Mouse (Mus musculus): ENCODE results near the gene Mtmr3. TPM values are rescaled to one million over a fixed set of nuclear protein-coding genes. Genes with fewer than 3 reads are reported as not detected.

Mtmr3 gene
- 27.6 and 27.9 TPM in 2 replicates for polyA plus RNA-seq (2015; fragmentation: Nextera tagmentation; extraction: Ambion mirVana)

DNA sequence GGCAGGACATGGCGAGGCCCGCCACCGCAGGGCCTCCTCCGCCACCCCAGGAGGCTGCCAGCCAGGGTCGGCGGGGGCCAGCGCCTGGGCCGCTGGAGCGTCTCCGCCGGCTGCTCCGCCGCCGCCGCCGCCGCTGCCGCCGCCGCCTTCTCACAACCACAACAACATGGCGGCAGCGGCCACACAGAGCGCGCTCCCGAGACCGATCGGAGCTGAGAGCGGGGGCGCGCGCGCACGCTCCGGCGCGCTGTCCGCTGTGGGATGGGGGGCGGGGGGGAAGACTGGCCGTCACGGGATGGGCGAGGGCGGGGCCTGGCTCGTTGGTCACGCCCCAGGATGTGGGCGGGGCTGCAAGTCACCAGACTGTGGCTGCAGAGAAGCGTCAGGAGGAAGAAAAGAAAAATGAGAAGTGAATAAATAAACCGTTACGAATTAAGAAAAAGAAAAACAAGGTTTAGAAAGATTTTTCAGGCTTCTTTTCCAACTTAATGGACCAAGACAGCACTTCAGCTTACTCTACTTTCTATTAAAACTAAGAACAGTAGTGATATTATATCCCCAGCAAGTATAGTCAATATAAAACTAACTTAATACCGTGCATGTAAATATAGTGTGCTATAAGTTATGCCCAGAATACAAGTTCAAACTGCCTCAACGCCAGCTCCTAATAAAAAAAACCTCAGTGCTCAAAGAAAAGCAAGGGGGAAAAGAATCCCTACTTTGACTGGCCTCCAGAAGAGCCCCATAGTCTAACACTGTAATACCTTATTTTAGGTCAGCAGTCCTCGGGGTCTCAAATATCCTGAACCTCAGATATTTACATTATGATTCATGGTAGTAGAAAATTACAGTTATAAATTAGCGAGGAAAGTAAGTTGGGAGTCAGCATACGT, at the start of gene Mtmr3:
Gene Mtmr3, minus strand, starts transcription at position 256 of the 893 bp plus-strand sequence.
- Histone ChIP-seq H3K9ac (peak within 1 kb of the TSS; percentile 94), H3K4me1 (peaks cover 8% of the 10 kb centered on the region), H3K9me3 (replicated peaks) (no peaks in the 10 kb centered on the region), H3K4me3 (replicated peaks) (peak within 1 kb of the TSS; percentile 94), H3K27me3 (no peaks in the 10 kb centered on the region), H3K36me3 (no peaks in the 10 kb centered on the region), H3K27ac (replicated peaks) (peak within 1 kb of the TSS; percentile 97), H3K4me2 (replicated peaks) (peak within 1 kb of the TSS; percentile 47)
- peak; percentile 94 for ATAC-seq (ENCODE audit: insufficient number of reproducible peaks, low FRiP score, low TSS enrichment, low read depth)
- WGBS: 3% methylated on average over 53 of the region's 53 CpGs

GRCm38 (mm10) chr11:4643722-4644121, 49.1 kb upstream of the Mtmr3 start:
- no peak for ATAC-seq (ENCODE audit: insufficient number of reproducible peaks, low FRiP score, low TSS enrichment, low read depth)
- Histone ChIP-seq H3K4me1 (peaks cover 2% of the 10 kb centered on the region; the same call in 1 of the 2 replicates), H3K4me3 (replicated peaks) (no peak overlapping the region), H3K9me3 (replicated peaks) (no peaks in the 10 kb centered on the region), H3K27me3 (no peaks in the 10 kb centered on the region), H3K4me2 (replicated peaks) (no peak overlapping the region), H3K9ac (no peak overlapping the region), H3K27ac (replicated peaks) (no peak overlapping the region), H3K36me3 (peaks cover 44% of the 10 kb centered on the region)
- WGBS: 67% methylated on average over 5 of the region's 5 CpGs

DNA sequence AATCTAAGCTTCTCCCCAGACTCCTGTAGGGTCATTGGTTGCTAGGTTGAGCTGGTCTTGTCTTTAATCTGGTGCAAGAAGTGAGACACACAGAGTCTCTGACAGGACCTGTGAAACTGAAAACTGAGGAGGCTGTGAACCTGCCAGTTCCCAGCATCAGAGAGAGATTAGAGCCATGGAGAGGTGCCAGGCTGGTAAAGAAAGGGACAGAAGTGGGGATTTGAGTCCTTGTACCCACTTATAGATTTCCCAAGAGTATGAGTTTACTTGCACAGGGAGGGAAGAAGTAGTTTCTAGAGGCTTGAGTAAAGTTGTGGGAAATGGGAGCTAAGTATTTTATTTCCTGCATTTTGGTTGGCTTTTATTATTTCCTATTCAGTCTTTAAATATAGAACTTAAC, 46.5 kb upstream of the Mtmr3 start:
- Histone ChIP-seq H3K9me3 (replicated peaks) (no peaks in the 10 kb centered on the region), H3K36me3 (peaks cover 21% of the 10 kb centered on the region; the same call in 1 of the 2 replicates), H3K27ac (replicated peaks) (no peak overlapping the region), H3K4me1 (peaks cover 18% of the 10 kb centered on the region), H3K9ac (no peak overlapping the region), H3K27me3 (no peaks in the 10 kb centered on the region), H3K4me2 (replicated peaks) (no peak overlapping the region), H3K4me3 (replicated peaks) (no peak overlapping the region)
- ATAC-seq (ENCODE audit: insufficient number of reproducible peaks, low FRiP score, low TSS enrichment, low read depth): no peak

DNA sequence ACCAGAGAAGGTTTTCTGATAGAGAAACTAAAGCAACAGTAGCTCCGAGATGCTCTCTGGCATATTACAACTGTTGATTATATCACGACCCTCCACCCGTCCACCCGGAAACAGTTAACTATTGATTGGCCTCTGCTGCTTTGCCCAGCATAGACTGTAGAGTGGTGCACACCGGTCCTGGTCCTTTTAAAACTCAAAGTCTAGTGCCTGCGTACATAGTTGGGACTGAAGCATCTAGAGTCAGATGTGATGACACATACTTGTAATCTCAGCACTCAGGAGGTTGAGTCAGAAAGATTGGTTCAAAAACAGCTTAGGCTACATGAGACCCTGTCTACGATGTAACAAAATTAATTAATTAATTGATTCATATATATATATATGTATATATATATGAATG, 43.6 kb upstream of the Mtmr3 start:
- no peaks in the 10 kb centered on the region for H3K27me3 ChIP-seq
- peaks cover 18% of the 10 kb centered on the region for H3K4me1 ChIP-seq
- peak overlapping the region; percentile 87 for H3K4me3 ChIP-seq (replicated peaks)
- peak overlapping the region; percentile 67 for H3K4me2 ChIP-seq (replicated peaks)
- WGBS: 16% methylated on average over 7 of the region's 7 CpGs
- peak overlapping the region; percentile 87; the same call in 1 of the 2 replicates for H3K27ac ChIP-seq (replicated peaks)
- H3K9me3 ChIP-seq (replicated peaks): no peaks in the 10 kb centered on the region
- peaks cover 15% of the 10 kb centered on the region; the same call in 1 of the 2 replicates for H3K36me3 ChIP-seq
- ATAC-seq (ENCODE audit: insufficient number of reproducible peaks, low FRiP score, low TSS enrichment, low read depth): no peak
- peak overlapping the region; percentile 51 for H3K9ac ChIP-seq

DNA sequence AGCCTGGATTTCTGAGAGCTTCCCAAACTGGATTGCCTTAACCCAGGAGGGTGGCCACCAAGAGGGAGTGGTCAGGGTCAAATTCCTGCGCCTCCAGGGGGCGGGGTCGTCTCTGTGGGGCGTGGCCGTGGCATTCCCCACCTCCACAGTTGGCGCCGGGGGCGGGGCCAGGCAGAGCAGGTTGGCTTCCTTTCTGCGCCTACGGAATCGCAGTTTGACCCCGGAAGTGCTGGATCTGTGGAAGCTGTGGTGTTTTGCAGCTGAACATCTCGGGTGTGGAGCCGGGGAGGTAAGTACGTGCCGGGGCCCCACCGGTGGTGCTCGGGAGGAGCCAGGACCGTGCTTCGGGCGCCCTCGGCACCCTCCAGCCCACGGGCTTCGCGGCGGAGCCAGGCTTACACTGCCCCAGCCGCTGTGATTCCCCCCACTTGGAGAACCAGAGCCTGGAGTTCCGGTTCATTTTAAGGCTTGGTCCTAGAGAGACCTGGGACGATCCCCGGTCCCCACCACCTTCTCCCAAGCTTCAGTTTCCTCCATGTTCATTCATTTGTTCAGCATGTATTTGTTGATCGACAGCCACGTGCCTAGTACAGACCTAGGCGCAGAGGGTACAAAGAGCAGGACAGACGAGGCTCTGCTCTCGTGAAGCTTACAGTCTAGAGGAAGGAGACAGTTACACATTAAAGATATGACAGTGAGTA, 43.0 kb upstream of the Mtmr3 start, which contains the start of gene Ascc2:
Gene Ascc2, plus strand, starts transcription at position 214 of the 701 bp plus-strand sequence.
- peak; percentile 89 for ATAC-seq (ENCODE audit: insufficient number of reproducible peaks, low FRiP score, low TSS enrichment, low read depth)
- H3K36me3 ChIP-seq: peaks cover 15% of the 10 kb centered on the region; the same call in 1 of the 2 replicates
- peak within 1 kb of the TSS; percentile 87 for H3K4me3 ChIP-seq (replicated peaks)
- peaks cover 18% of the 10 kb centered on the region for H3K4me1 ChIP-seq
- peak within 1 kb of the TSS; percentile 51 for H3K9ac ChIP-seq
- no peaks in the 10 kb centered on the region for H3K9me3 ChIP-seq (replicated peaks)
- H3K4me2 ChIP-seq (replicated peaks): peak within 1 kb of the TSS; percentile 67
- H3K27me3 ChIP-seq: no peaks in the 10 kb centered on the region
- peak within 1 kb of the TSS; percentile 87 for H3K27ac ChIP-seq (replicated peaks)
- under 1% methylated on average over 35 of the region's 35 CpGs for WGBS

DNA sequence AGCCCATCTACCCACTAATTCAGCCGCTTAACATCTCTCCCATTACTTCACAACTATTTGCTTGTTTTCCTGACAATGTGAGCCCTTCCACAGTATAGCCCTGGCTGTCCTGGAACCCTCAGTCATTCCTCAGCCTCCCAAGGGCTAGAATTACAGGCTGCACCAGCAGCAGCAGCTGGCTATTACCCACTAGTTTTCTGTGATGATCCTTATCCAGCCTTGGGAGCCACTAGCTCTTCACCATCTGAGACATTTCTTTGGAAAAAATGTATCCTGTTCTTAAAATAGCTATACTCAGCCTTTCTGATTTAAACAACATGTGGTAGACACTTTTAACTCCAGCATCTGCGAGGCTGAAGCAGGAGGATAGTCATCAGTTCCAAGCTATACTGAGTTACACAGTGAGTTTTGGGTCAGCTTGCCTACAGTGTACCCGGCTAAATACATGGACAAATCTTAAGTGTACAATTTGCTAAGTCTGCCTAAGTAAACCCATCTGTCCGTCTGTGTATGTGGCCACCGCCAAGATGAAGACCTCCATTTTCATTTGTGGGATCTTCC, 42.2 kb upstream of the Mtmr3 start:
- no peaks in the 10 kb centered on the region for H3K9me3 ChIP-seq (replicated peaks)
- H3K4me1 ChIP-seq: peaks cover 18% of the 10 kb centered on the region
- no peaks in the 10 kb centered on the region for H3K27me3 ChIP-seq
- ATAC-seq (ENCODE audit: insufficient number of reproducible peaks, low FRiP score, low TSS enrichment, low read depth): peak; percentile 41; the same call in 1 of the 2 replicates
- 38% methylated on average over 5 of the region's 5 CpGs for WGBS
- H3K36me3 ChIP-seq: peaks cover 10% of the 10 kb centered on the region; the same call in 1 of the 2 replicates
- H3K4me2 ChIP-seq (replicated peaks): peak overlapping the region; percentile 67
- H3K27ac ChIP-seq (replicated peaks): peak overlapping the region; percentile 87
- peak overlapping the region; percentile 87 for H3K4me3 ChIP-seq (replicated peaks)
- no peak overlapping the region for H3K9ac ChIP-seq

GRCm38 (mm10) chr11:4634395-4634794, 39.7 kb upstream of the Mtmr3 start:
- H3K4me1 ChIP-seq: peaks cover 28% of the 10 kb centered on the region
- H3K4me3 ChIP-seq (replicated peaks): no peak overlapping the region
- 62% methylated on average over 5 of the region's 5 CpGs for WGBS
- no peaks in the 10 kb centered on the region for H3K36me3 ChIP-seq
- ATAC-seq (ENCODE audit: insufficient number of reproducible peaks, low FRiP score, low TSS enrichment, low read depth): no peak
- no peak overlapping the region for H3K4me2 ChIP-seq (replicated peaks)
- H3K9ac ChIP-seq: no peak overlapping the region
- no peak overlapping the region for H3K27ac ChIP-seq (replicated peaks)
- no peaks in the 10 kb centered on the region for H3K9me3 ChIP-seq (replicated peaks)
- no peaks in the 10 kb centered on the region for H3K27me3 ChIP-seq

- Histone ChIP-seq H3K4me1 (peaks cover 24% of the 10 kb centered on the region), H3K36me3 (no peaks in the 10 kb centered on the region), H3K4me2 (replicated peaks) (no peak overlapping the region), H3K4me3 (replicated peaks) (no peak overlapping the region), H3K27ac (replicated peaks) (no peak overlapping the region), H3K9ac (no peak overlapping the region), H3K27me3 (no peaks in the 10 kb centered on the region), H3K9me3 (replicated peaks) (no peaks in the 10 kb centered on the region)
- no peak for ATAC-seq (ENCODE audit: insufficient number of reproducible peaks, low FRiP score, low TSS enrichment, low read depth)
- WGBS: 52% methylated on average over 2 of the region's 2 CpGs
These were observed 38.8 kb upstream of the Mtmr3 start for GRCm38 (mm10) chr11:4633420-4633819.

GRCm38 (mm10) chr11:4629861-4630280, 35.2 kb upstream of the Mtmr3 start:
- Histone ChIP-seq H3K27me3 (no peaks in the 10 kb centered on the region), H3K4me2 (replicated peaks) (no peak overlapping the region), H3K4me1 (peaks cover 12% of the 10 kb centered on the region; the same call in 1 of the 2 replicates), H3K9ac (no peak overlapping the region), H3K27ac (replicated peaks) (no peak overlapping the region), H3K36me3 (no peaks in the 10 kb centered on the region), H3K4me3 (replicated peaks) (no peak overlapping the region), H3K9me3 (replicated peaks) (no peaks in the 10 kb centered on the region)
- ATAC-seq (ENCODE audit: insufficient number of reproducible peaks, low FRiP score, low TSS enrichment, low read depth): no peak
- WGBS: 22% methylated on average over 8 of the region's 8 CpGs

DNA sequence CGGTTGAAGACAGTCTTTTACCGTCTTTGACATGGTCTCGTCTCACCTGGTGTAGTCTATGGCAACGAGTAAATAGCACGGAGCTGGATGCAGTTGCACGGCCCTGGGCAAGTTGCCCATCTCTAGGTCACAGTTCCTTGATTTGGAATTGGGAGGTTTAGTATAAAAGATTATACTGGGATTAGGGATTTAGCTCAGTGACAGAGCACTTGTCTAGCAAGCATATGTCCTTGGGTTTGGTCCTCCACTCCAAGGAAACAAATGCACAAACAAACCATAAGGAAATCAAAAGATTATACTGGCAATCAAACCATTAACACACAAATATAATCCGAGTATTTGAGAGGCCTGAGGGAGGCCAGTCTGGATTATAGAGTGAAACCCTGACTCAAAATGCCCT, 33.0 kb upstream of the Mtmr3 start:
- ATAC-seq (ENCODE audit: insufficient number of reproducible peaks, low FRiP score, low TSS enrichment, low read depth): no peak
- Histone ChIP-seq H3K27me3 (no peaks in the 10 kb centered on the region), H3K9ac (no peak overlapping the region), H3K4me1 (peaks cover 18% of the 10 kb centered on the region; the same call in 1 of the 2 replicates), H3K4me2 (replicated peaks) (no peak overlapping the region), H3K27ac (replicated peaks) (no peak overlapping the region), H3K36me3 (no peaks in the 10 kb centered on the region), H3K4me3 (replicated peaks) (no peak overlapping the region), H3K9me3 (replicated peaks) (no peaks in the 10 kb centered on the region)
- 71% methylated on average over 7 of the region's 7 CpGs for WGBS

DNA sequence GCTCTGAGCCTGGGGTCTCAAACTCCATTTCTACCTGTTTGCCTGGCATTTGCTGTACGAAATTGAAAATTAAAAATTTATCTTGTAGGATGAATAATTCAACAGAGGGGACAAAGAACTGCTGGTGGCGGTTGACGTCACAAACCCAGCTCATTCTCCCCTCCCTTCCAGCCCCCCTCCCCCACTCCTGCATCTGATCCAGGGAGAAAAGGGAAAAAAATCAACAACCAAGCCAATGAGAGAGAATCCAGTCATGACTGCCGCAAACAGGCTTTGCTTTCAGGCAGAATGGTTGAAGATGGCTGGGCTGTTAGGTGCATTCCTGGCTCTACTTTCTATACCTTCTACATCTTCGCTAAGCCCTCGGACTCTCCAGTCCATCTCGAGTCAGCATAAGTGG, 31.3 kb upstream of the Mtmr3 start:
- ATAC-seq (ENCODE audit: insufficient number of reproducible peaks, low FRiP score, low TSS enrichment, low read depth): no peak
- no peaks in the 10 kb centered on the region for H3K27me3 ChIP-seq
- H3K9me3 ChIP-seq (replicated peaks): no peaks in the 10 kb centered on the region
- no peak overlapping the region for H3K4me2 ChIP-seq (replicated peaks)
- H3K36me3 ChIP-seq: no peaks in the 10 kb centered on the region
- H3K4me3 ChIP-seq (replicated peaks): no peak overlapping the region
- WGBS: 72% methylated on average over 7 of the region's 7 CpGs
- H3K27ac ChIP-seq (replicated peaks): no peak overlapping the region
- H3K9ac ChIP-seq: no peak overlapping the region
- peaks cover 18% of the 10 kb centered on the region; the same call in 1 of the 2 replicates for H3K4me1 ChIP-seq

All from embryonic facial prominence, embryonic 15.5 days (tissue).